Mouse (Mus musculus) testis, adult 2 months (tissue): ENCODE data around the gene Comp.

Source experiments
- CTCF ChIP-seq: fragments of 200-500 bp; IDR thresholded peaks from 2 replicates; pipeline ENCODE4 v1.5.1; 2012; ENCODE audit warnings: low read depth, mild to moderate bottlenecking, inconsistent platforms, low read length, moderate library complexity; ENCODE audit not compliant: control insufficient read depth, insufficient read depth, insufficient replicate concordance
- POLR2A ChIP-seq: fragments of 200-500 bp; IDR thresholded peaks from 2 replicates; pipeline ENCODE4 v1.6.1; 2012; ENCODE audit warnings: low read depth, mild to moderate bottlenecking, inconsistent platforms, low read length, moderate library complexity; ENCODE audit not compliant: control insufficient read depth

- TF ChIP-seq CTCF: no peak
- TF ChIP-seq POLR2A: no peak
Measured at GRCm38 (mm10) chr8:70370476-70370875, 2.9 kb upstream of the Comp start.
